Mouse (Mus musculus): ENCODE measurements at regions not wholly inside any gene's neighbourhood (a gene's known extent, or its start where the extent isn't known, plus 50 kb on each side); places are given as distances from the start of the nearest gene placed in this dataset.

- H3K4me3 ChIP-seq, result no peak overlapping the region
- DNase-seq (ENCODE audit: extremely low spot score in 1 of 2, low spot score in 2 of 2), result no peak
- intact Hi-C loops (cut with DNase I), result no loop called here
- H3K27ac ChIP-seq, result no peak overlapping the region
- TF ChIP-seq CTCF (IDR thresholded peaks at IDR 0.05), result no peak
Observed at GRCm38 (mm10) chr5:33529771-33530170, 96.0 kb upstream of the Nkx1-1 start.

GRCm38 (mm10) chr5:33528971-33529670, 95.3 kb upstream of the Nkx1-1 start:
- H3K27ac ChIP-seq, result no peak overlapping the region
- no peak overlapping the region for H3K4me3 ChIP-seq
- intact Hi-C loops (cut with DNase I), result no loop called here
- TF ChIP-seq CTCF (IDR thresholded peaks at IDR 0.05), result no peak
- DNase-seq (ENCODE audit: extremely low spot score in 1 of 2, low spot score in 2 of 2), result no peak

GRCm38 (mm10) chr5:33527750-33528149, 94.0 kb upstream of the Nkx1-1 start:
- DNase-seq (ENCODE audit: extremely low spot score in 1 of 2, low spot score in 2 of 2), result no peak
- intact Hi-C loops (cut with DNase I), result no loop called here
- H3K27ac ChIP-seq, result no peak overlapping the region
- no peak overlapping the region for H3K4me3 ChIP-seq
- no peak for TF ChIP-seq CTCF (IDR thresholded peaks at IDR 0.05)

GRCm38 (mm10) chr5:33527316-33527715, 93.5 kb upstream of the Nkx1-1 start:
- no peak for DNase-seq (ENCODE audit: extremely low spot score in 1 of 2, low spot score in 2 of 2)
- intact Hi-C loops (cut with DNase I), result no loop called here
- TF ChIP-seq CTCF (IDR thresholded peaks at IDR 0.05), result no peak
- Histone ChIP-seq H3K4me3 (no peak overlapping the region), H3K27ac (no peak overlapping the region)

- intact Hi-C loops (cut with DNase I), result no loop called here
- no peak for TF ChIP-seq CTCF (IDR thresholded peaks at IDR 0.05)
- H3K27ac ChIP-seq, result no peak overlapping the region
- no peak overlapping the region for H3K4me3 ChIP-seq
- no peak for DNase-seq (ENCODE audit: extremely low spot score in 1 of 2, low spot score in 2 of 2)
Observed at GRCm38 (mm10) chr5:33521951-33522742, 88.4 kb upstream of the Nkx1-1 start.

GRCm38 (mm10) chr5:33520856-33521255, 87.1 kb upstream of the Nkx1-1 start:
- TF ChIP-seq CTCF (IDR thresholded peaks at IDR 0.05), result no peak
- Histone ChIP-seq H3K4me3 (no peak overlapping the region), H3K27ac (no peak overlapping the region)
- no peak for DNase-seq (ENCODE audit: extremely low spot score in 1 of 2, low spot score in 2 of 2)
- intact Hi-C loops (cut with DNase I), result no loop called here

- no peak for TF ChIP-seq CTCF (IDR thresholded peaks at IDR 0.05)
- Histone ChIP-seq H3K4me3 (no peak overlapping the region), H3K27ac (no peak overlapping the region)
- no peak for DNase-seq (ENCODE audit: extremely low spot score in 1 of 2, low spot score in 2 of 2)
- intact Hi-C loops (cut with DNase I), result no loop called here
Observed at GRCm38 (mm10) chr5:33519394-33519793, 85.6 kb upstream of the Nkx1-1 start.

GRCm38 (mm10) chr5:33518860-33519259, 85.1 kb upstream of the Nkx1-1 start:
- no peak overlapping the region for H3K4me3 ChIP-seq
- intact Hi-C loops (cut with DNase I), result no loop called here
- no peak for DNase-seq (ENCODE audit: extremely low spot score in 1 of 2, low spot score in 2 of 2)
- H3K27ac ChIP-seq, result no peak overlapping the region
- no peak for TF ChIP-seq CTCF (IDR thresholded peaks at IDR 0.05)

- intact Hi-C loops (cut with DNase I), result no loop called here
- Histone ChIP-seq H3K4me3 (no peak overlapping the region), H3K27ac (no peak overlapping the region)
- no peak for DNase-seq (ENCODE audit: extremely low spot score in 1 of 2, low spot score in 2 of 2)
- TF ChIP-seq CTCF (IDR thresholded peaks at IDR 0.05), result no peak
Observed at GRCm38 (mm10) chr5:33517625-33518024, 83.8 kb upstream of the Nkx1-1 start.

GRCm38 (mm10) chr5:33516211-33516610, 82.4 kb upstream of the Nkx1-1 start:
- intact Hi-C loops (cut with DNase I), result no loop called here
- DNase-seq (ENCODE audit: extremely low spot score in 1 of 2, low spot score in 2 of 2), result no peak
- TF ChIP-seq CTCF (IDR thresholded peaks at IDR 0.05), result no peak
- no peak overlapping the region for H3K27ac ChIP-seq
- H3K4me3 ChIP-seq, result no peak overlapping the region

GRCm38 (mm10) chr5:33512253-33512884, 78.6 kb upstream of the Nkx1-1 start:
- no peak for TF ChIP-seq CTCF (IDR thresholded peaks at IDR 0.05)
- DNase-seq (ENCODE audit: extremely low spot score in 1 of 2, low spot score in 2 of 2), result no peak
- Histone ChIP-seq H3K27ac (no peak overlapping the region), H3K4me3 (no peak overlapping the region)
- intact Hi-C loops (cut with DNase I), result no loop called here

- no peak overlapping the region for H3K4me3 ChIP-seq
- no peak for DNase-seq (ENCODE audit: extremely low spot score in 1 of 2, low spot score in 2 of 2)
- no peak for TF ChIP-seq CTCF (IDR thresholded peaks at IDR 0.05)
- intact Hi-C loops (cut with DNase I), result no loop called here
- no peak overlapping the region for H3K27ac ChIP-seq
Observed at GRCm38 (mm10) chr5:33511529-33512252, 77.9 kb upstream of the Nkx1-1 start.

Measured in left cerebral cortex, adult 2 months (tissue).